Mouse (Mus musculus): Measurements from ENCODE around the gene Rab11fip4. TPM values are rescaled to one million over a fixed set of nuclear protein-coding genes. Genes with fewer than 3 reads are reported as not detected.

Rab11fip4 gene
- total and polyA plus RNA-seq, 3 experiments, result 13.2 to 41.6 (median 26.6) TPM

GRCm38 (mm10) chr11:79704318-79705150, 113.5 kb downstream of the Rab11fip4 start (continued):
- TF ChIP-seq MAFK (IDR thresholded peaks at IDR 0.05; ENCODE audit: insufficient replicate concordance, low read length), result peak; percentile 97
- TF ChIP-seq SIN3A (IDR thresholded peaks at IDR 0.05; ENCODE audit: low read length), result peak; percentile 64; the same call in 1 of the 2 replicates
- TF ChIP-seq MYC (IDR thresholded peaks at IDR 0.05; ENCODE audit: low read depth, low read length), result no peak; the same call in 1 of the 2 replicates
- no peak for TF ChIP-seq ZC3H11A (IDR thresholded peaks at IDR 0.05; ENCODE audit: low read depth, low read length)
- TF ChIP-seq MAX (IDR thresholded peaks at IDR 0.05; ENCODE audit: low read length), result peak; percentile 70
- TF ChIP-seq MAZ (IDR thresholded peaks at IDR 0.05; ENCODE audit: low read depth, low read length), result peak; percentile 96
- no peak for TF ChIP-seq GABPA (IDR thresholded peaks at IDR 0.05; ENCODE audit: insufficient replicate concordance, low read depth, low read length)
- no peak for TF ChIP-seq USF1 (IDR thresholded peaks at IDR 0.05; ENCODE audit: low read depth, low read length)
- no peak for TF ChIP-seq PAX5 (IDR thresholded peaks at IDR 0.05; ENCODE audit: low read length)
- TF ChIP-seq HCFC1 (IDR thresholded peaks at IDR 0.05; ENCODE audit: low read depth, low read length), result peak; percentile 71

DNA sequence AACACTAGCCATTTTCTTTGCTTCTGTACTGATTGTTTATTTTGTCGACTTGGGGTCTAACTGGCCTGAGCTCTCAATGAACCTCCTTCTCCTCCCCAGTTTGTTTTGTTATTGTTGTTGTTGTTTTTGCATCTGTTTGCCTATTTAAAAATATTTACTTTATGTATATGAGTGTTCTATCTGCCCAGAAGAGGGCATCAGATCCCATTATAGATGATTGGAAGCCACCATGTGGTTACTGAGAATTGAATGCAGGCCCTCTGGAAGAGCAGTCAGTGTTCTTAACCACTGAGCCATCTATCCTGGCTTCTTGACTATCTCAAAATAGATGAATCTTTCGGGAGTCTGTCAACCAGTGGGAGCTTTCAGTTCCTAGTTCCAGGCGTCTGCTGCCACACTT, 116.1 kb downstream of the Rab11fip4 start:
- Histone ChIP-seq H3K27me3 (replicated peaks) (peaks cover 7% of the 10 kb centered on the region), H3K9ac (ENCODE audit: insufficient read depth, low read depth) (no peak overlapping the region), H3K27ac (ENCODE audit: insufficient read depth, low read depth) (no peak overlapping the region), H3K36me3 (replicated peaks in 1 of 2; ENCODE audit: control insufficient read depth in 1 of 2, insufficient read depth in 1 of 2, low read length in 1 of 2) (peaks cover 0 to 5% of the 10 kb centered on the region in 2 experiments), H3K79me2 (replicated peaks; ENCODE audit: control insufficient read depth, extremely low read depth, insufficient read depth, poor library complexity, severe bottlenecking) (peaks cover 6% of the 10 kb centered on the region), H3K4me2 (ENCODE audit: insufficient read depth, low read depth, poor library complexity, severe bottlenecking) (no peak overlapping the region), H3K4me1 (ENCODE audit: control insufficient read depth in 1 of 2, insufficient read depth in 2 of 2) (peaks cover 0 to 30% of the 10 kb centered on the region in 2 experiments; a peak in 2 of 4 replicates), H3K4me3 (replicated peaks in 1 of 3; ENCODE audit: low read depth in 2 of 3, low read length in 2 of 3, poor library complexity in 1 of 3) (no peak overlapping the region), H3K9me3 (replicated peaks; ENCODE audit: low read length) (no peaks in the 10 kb centered on the region)
- TF ChIP-seq CTCF (conservative IDR thresholded peaks at IDR 0.05 in 1 of 2, IDR thresholded peaks at IDR 0.05 in 1 of 2; ENCODE audit: low read depth in 2 of 2, low read length in 2 of 2), result peak in 1 of 2 experiments; percentile 43; a peak in 2 of 4 replicates
- TF ChIP-seq RAD21 (IDR thresholded peaks at IDR 0.05; ENCODE audit: low read depth, low read length), result peak; percentile 3
- TF ChIP-seq ETS1 (conservative IDR thresholded peaks at IDR 0.05; ENCODE audit: low read depth, low read length), result no peak
- no peak for TF ChIP-seq MAX (IDR thresholded peaks at IDR 0.05; ENCODE audit: low read length)
- TF ChIP-seq KAT2A (IDR thresholded peaks at IDR 0.05; ENCODE audit: insufficient replicate concordance, low read length), result no peak
- no peak for TF ChIP-seq ZKSCAN1 (IDR thresholded peaks at IDR 0.05; ENCODE audit: borderline replicate concordance, low read depth, low read length)
- no peak for TF ChIP-seq IRF4 (IDR thresholded peaks at IDR 0.05; ENCODE audit: low read depth, low read length)
- no peak for TF ChIP-seq TBP (conservative IDR thresholded peaks at IDR 0.05; ENCODE audit: low read depth, low read length)
- peak; percentile 22; the same call in 1 of the 2 replicates for TF ChIP-seq SMC3 (IDR thresholded peaks at IDR 0.05; ENCODE audit: low read depth, low read length)
- TF ChIP-seq MAZ (IDR thresholded peaks at IDR 0.05; ENCODE audit: low read depth, low read length), result no peak
- no peak for TF ChIP-seq RCOR1 (conservative IDR thresholded peaks at IDR 0.05; ENCODE audit: low read depth, low read length)
- in situ Hi-C loops (cut with MboI; ENCODE audit: low pct_ligation_motif_present, low pct_unique_long_range_greater_than_20kb, low sequenced_read_pairs), result no loop called here
- DNase-seq (ENCODE audit: extremely low read depth), result no peak
- dilution Hi-C loops (cut with MboI; ENCODE audit: extremely low pct_ligation_motif_present, extremely low pct_unique_long_range_greater_than_20kb, low sequenced_read_pairs), result no loop called here

Measured in CH12.LX (cell line).